Mouse (Mus musculus): ENCODE measurements around the gene Fbxl7. TPM values are rescaled to one million over a fixed set of nuclear protein-coding genes. Genes with fewer than 3 reads are reported as not detected.

The Fbxl7 gene
- polyA plus RNA-seq, 1 experiment: 1.5 TPM

DNA sequence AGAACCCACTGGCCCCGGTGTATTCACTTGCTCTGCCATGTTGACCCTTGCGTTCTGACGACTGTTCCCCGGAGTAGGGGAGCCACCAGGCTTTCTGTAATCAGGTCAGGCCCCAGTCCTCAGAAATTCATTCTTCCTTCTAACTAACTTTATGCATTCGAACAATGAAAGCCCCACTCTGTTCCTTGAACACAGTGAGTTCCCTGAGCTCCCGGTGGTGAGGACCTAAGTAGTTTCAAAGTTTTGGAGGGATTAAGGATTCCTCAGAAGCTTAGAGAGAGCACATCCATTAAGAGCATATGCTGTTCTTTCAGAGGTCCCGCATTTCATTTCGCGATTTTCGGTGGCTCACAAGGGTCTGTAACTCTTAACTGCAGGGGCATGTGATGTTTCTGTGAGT, 341.8 kb downstream of the Fbxl7 start:
- no peaks in the 10 kb centered on the region for H3K27me3 ChIP-seq (ENCODE audit: control insufficient read depth, insufficient read depth, low read length)
- H3K27ac ChIP-seq (ENCODE audit: insufficient read depth, low read length): no peak overlapping the region
- no peaks in the 10 kb centered on the region for H3K4me1 ChIP-seq (ENCODE audit: control insufficient read depth, insufficient read depth, low read length)
- DNase-seq: no peak
- no peak for TF ChIP-seq POLR2A (IDR thresholded peaks at IDR 0.05; ENCODE audit: borderline replicate concordance, insufficient read depth, low read length)
- TF ChIP-seq CTCF (IDR thresholded peaks at IDR 0.05; ENCODE audit: borderline replicate concordance, insufficient read depth, low read depth, low read length): no peak
- 57% methylated on average over 10 of the region's 10 CpGs for WGBS
- no peak overlapping the region for H3K4me3 ChIP-seq (replicated peaks; ENCODE audit: insufficient read depth, low read depth, low read length)

DNA sequence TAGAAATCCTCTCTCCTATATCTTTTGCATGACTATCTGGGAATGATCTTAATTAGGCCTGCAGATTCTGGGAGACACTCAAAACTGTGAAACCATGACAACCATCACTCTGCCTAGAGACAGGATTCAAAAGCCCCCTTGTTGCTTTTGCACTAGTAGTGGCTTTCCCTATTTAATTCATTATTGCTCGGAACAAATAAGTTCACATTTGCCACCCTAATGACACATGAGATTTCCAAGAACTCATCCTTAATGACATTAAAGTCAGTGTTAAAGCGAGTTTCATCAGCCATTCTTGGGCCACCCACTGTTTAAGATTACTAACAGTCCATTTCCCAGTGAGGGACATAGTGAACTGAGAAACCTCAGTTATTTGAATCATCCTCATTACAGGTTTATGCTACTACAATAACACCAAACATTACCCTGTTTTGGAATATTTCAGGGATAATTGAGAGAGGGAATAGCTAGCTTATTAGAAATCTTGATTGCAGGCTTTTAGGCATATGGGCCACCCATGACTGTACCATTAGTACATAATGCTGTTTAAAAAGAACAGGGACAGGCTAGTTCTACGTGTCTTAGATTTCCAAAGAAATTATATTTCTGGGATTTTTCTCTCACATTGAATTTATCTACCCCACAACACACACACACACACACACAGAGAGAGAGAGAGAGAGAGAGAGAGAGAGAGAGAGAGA, 361.2 kb downstream of the Fbxl7 start:
- Histone ChIP-seq H3K4me3 (replicated peaks; ENCODE audit: insufficient read depth, low read depth, low read length) (no peak overlapping the region), H3K27ac (ENCODE audit: insufficient read depth, low read length) (no peak overlapping the region), H3K4me1 (ENCODE audit: control insufficient read depth, insufficient read depth, low read length) (no peaks in the 10 kb centered on the region), H3K27me3 (ENCODE audit: control insufficient read depth, insufficient read depth, low read length) (no peaks in the 10 kb centered on the region)
- DNase-seq: no peak
- 60% methylated on average over 3 of the region's 3 CpGs for WGBS
- TF ChIP-seq CTCF (IDR thresholded peaks at IDR 0.05; ENCODE audit: borderline replicate concordance, insufficient read depth, low read depth, low read length) (no peak), POLR2A (IDR thresholded peaks at IDR 0.05; ENCODE audit: borderline replicate concordance, insufficient read depth, low read length) (no peak)

DNA sequence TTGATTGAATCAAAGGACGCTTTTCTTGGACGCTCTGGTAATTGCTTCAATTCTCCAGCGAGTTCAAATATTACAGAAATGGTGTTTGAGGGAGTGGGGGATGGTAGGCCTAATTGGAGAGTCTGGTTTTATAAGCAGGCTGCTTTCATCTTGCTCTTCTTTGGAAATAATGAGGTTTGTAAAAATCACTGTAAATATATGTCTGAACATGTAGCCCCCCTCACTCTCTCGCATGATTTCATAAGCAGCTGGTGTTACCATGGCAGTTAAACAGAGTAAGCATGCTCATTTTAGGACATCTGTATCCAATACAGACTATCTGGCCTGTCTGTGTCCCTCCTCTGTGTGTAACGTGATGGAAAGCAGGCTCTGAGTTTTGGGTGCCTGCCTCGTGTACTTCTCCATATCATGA, 376.2 kb downstream of the Fbxl7 start:
- H3K27ac ChIP-seq (ENCODE audit: insufficient read depth, low read length): no peak overlapping the region
- H3K4me3 ChIP-seq (replicated peaks; ENCODE audit: insufficient read depth, low read depth, low read length): no peak overlapping the region
- WGBS: 50% methylated on average over 6 of the region's 6 CpGs
- no peaks in the 10 kb centered on the region for H3K27me3 ChIP-seq (ENCODE audit: control insufficient read depth, insufficient read depth, low read length)
- TF ChIP-seq CTCF (IDR thresholded peaks at IDR 0.05; ENCODE audit: borderline replicate concordance, insufficient read depth, low read depth, low read length) (no peak), POLR2A (IDR thresholded peaks at IDR 0.05; ENCODE audit: borderline replicate concordance, insufficient read depth, low read length) (no peak)
- DNase-seq: no peak
- H3K4me1 ChIP-seq (ENCODE audit: control insufficient read depth, insufficient read depth, low read length): no peaks in the 10 kb centered on the region

DNA sequence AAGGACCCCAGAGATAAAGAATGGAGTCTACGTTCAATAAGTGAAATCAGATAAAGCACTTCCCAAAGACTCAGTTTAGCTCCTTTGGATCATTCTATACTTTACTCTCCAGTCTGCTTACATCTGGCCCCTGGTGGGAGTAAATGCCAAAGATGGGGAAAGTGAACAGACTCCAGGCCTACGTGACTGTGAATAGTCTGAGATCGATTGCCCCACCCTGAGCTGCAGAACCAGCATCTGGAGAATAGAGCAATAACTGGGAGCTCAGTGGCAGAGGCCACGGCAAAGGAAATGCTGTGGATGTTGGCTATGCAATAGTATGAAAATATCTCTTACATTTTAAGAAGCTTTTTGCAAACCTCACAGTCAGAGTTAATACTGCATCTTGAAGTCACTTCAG, 394.4 kb downstream of the Fbxl7 start:
- no peak overlapping the region for H3K27ac ChIP-seq (ENCODE audit: insufficient read depth, low read length)
- no peaks in the 10 kb centered on the region for H3K27me3 ChIP-seq (ENCODE audit: control insufficient read depth, insufficient read depth, low read length)
- no peak for DNase-seq
- no peak overlapping the region for H3K4me3 ChIP-seq (replicated peaks; ENCODE audit: insufficient read depth, low read depth, low read length)
- 84% methylated on average over 4 of the region's 4 CpGs for WGBS
- TF ChIP-seq CTCF (IDR thresholded peaks at IDR 0.05; ENCODE audit: borderline replicate concordance, insufficient read depth, low read depth, low read length): no peak
- no peak for TF ChIP-seq POLR2A (IDR thresholded peaks at IDR 0.05; ENCODE audit: borderline replicate concordance, insufficient read depth, low read length)
- H3K4me1 ChIP-seq (ENCODE audit: control insufficient read depth, insufficient read depth, low read length): no peaks in the 10 kb centered on the region
